Mouse (Mus musculus) small intestine, adult 2 months (tissue): ENCODE data around the gene Psmd10.

Source experiments
- CTCF ChIP-seq: fragments of 200-500 bp; IDR thresholded peaks from 2 replicates; pipeline ENCODE4 v1.5.1; 2012; ENCODE audit warnings: low read depth, mild to moderate bottlenecking, control low read depth, inconsistent platforms, low read length, moderate library complexity, mixed read lengths; ENCODE audit not compliant: insufficient replicate concordance, insufficient read length; ENCODE audit errors: extremely low read depth
- POLR2A ChIP-seq: fragments of 200-500 bp; IDR thresholded peaks from 2 replicates; pipeline ENCODE4 v1.6.1; 2012; ENCODE audit warnings: low read depth, mild to moderate bottlenecking, control low read depth, inconsistent platforms, low read length, moderate library complexity

DNA sequence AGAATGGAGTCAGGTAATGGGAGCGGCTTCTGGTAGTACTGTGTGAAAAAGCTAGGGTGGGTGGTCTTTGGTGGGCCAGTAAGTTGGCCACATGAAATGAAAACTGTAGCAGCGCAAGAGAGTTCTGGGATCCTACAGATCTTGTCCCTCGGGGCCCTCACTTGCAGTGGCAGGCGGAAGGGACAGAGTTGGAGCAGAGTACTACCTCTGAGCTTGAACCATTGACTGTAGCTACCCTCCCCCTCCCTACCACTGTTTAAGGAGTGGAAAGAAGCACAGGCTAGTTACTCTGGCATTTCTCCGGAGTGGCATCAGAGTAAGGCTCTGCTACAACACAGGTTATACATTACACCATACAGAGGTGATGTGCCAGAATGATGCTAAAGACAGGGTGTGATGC lies 431 bp upstream of the Psmd10 start:
- TF ChIP-seq POLR2A: no peak
- TF ChIP-seq CTCF: no peak
